Mouse (Mus musculus) gastrocnemius, postnatal 14 days (tissue): ENCODE data around the gene Ccl17. TPM values are rescaled to one million over a fixed set of nuclear protein-coding genes. Genes with fewer than 3 reads are reported as not detected.

ENCODE experiments used
- total RNA-seq, 2 experiments: library from RNA; stranded (reverse); gene quantifications; 2 replicates each; pipeline ENCODE4 v1.2.3; 2021

Ccl17 gene
- total RNA-seq, 2 experiments from 2014 or later: not detected

Other genes starting within 250 kb of the Ccl17 start
- 10 to 100 TPM in 1 of 2 experiments, 1 to 10 TPM in 1; 9.4 to 10.3 TPM for gene Rspry1, start 208.5 kb upstream of the Ccl17 start, total RNA-seq
- gene Fam192a, start 208.5 kb upstream of the Ccl17 start, total RNA-seq: 10 to 100 TPM; 21.1 to 25.2 TPM
- 10 to 100 TPM; 63.2 to 64.6 TPM for gene Arl2bp, start 143.9 kb upstream of the Ccl17 start, total RNA-seq
- gene Pllp, start 114.2 kb upstream of the Ccl17 start, total RNA-seq: 10 to 100 TPM in 1 of 2 experiments, 1 to 10 TPM in 1; 2.7 to 13.1 TPM
- not detected for gene Ccl22, start 64.9 kb upstream of the Ccl17 start, total RNA-seq
- gene Cx3cl1, start 38.4 kb upstream of the Ccl17 start, total RNA-seq: under 1 TPM; 0.82 to 0.96 TPM
- gene Coq9, start 27.9 kb downstream of the Ccl17 start, total RNA-seq: 100 to 1,000 TPM; 341 to 397 TPM
- 10 to 100 TPM; 32.0 to 33.5 TPM for gene Ciapin1, start 27.9 kb downstream of the Ccl17 start, total RNA-seq
- gene Polr2c, start 47.0 kb downstream of the Ccl17 start, total RNA-seq: 10 to 100 TPM; 37.3 to 39.4 TPM
- gene Dok4, start 65.9 kb downstream of the Ccl17 start, total RNA-seq: 1 to 10 TPM; 9.6 to 9.8 TPM
- gene Ccdc102a, start 107.6 kb downstream of the Ccl17 start, total RNA-seq: 10 to 100 TPM in 1 of 2 experiments, 1 to 10 TPM in 1; 7.1 to 10.9 TPM
- gene Adgrg5, start 113.2 kb downstream of the Ccl17 start, total RNA-seq: not detected
- 10 to 100 TPM; 21.4 to 38.2 TPM for gene Adgrg1, start 164.3 kb downstream of the Ccl17 start, total RNA-seq
- under 1 TPM; 0.33 TPM for gene Adgrg3, start 207.2 kb downstream of the Ccl17 start, total RNA-seq
- not detected for gene Drc7, start 244.7 kb downstream of the Ccl17 start, total RNA-seq